Mouse (Mus musculus): Measurements from ENCODE around the gene Omt2b.
A peak's percentile ranks its signal among the peaks of the same experiment; 100 is the strongest.
"Not testable (repeated sequence)": the region's sequence is repeated elsewhere in the genome, so short reads cannot be mapped to it uniquely, and the experiment has no call there.

The Omt2b gene

DNA sequence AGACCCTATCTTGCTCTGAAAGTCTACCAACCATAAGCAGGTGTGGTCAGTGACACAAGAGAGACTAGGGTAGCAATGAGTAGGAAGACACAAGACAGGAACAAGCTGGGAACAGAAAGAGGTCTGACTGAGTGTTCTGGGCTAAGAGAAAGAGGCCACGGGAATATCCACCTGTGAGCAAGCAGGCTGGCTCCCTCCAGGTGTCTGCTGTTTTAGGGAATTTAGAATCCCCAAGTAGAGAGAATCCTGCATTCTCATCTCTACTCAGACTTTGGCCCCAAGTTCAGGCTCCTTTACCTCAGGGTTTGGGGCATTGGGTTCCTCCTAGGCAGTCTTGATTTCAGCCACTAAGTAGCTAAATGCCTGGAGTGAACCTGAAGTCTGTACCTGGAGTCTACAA, at the start of gene Omt2b:
Gene Omt2b, plus strand, starts transcription at position 301 of the 400 bp plus-strand sequence.
- not testable (repeated sequence) for DNase-seq (ENCODE audit: low spot score in 2 of 2)

DNA sequence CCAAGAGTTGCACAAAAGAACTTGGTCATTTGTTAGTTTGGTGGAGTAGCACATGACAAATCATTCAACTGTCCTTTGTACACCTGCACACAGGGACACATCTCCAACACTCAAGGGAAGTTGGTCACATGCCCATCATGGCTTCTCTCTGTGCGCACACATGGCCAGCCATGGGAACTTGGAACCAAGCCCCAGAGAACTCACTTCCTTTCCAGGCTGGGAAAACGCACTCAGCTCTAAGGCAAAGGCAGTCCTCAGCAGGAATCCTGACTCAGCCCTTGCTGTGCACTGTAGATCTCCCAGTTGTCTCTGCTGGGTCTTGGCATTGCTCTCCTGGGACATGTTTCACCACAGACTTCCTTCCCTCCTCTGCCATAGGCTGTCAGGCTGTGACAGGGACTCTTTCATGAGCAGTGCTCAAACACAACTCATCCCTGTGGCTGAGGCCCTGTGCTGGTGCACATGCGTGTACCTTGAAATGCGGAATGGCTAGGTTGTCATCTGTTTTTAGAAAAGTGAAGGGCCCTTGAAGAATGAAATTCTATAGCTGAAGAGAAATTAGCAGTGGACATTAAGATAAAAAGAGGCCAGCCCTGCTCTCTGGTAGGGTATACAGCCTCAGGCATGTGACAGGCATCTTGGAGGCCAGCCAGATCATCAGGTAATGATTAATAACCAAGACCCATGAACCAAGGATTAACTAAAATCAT, 45.2 kb upstream of the Omt2b start:
- DNase-seq (ENCODE audit: low spot score in 2 of 2): not testable (repeated sequence)

DNA sequence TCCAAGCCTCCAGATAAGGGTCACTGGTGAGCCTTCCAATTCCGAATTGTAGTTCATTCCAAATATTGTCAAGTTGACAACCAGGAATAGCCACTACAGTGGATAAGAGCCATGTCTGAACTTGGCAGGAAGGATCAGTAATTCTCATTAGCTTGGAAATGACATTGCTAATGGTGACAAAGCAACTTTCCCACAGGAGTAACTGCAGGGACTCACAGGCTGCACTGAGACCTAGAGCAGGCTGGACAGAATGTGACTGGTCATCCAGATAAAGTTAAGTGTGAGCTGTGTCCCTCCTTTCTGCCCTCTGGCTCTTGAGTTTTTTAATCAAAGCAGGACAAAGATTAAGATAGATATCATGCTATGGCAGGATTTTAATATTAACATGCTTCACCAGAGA, 38.3 kb upstream of the Omt2b start:
- DNase-seq (ENCODE audit: low spot score in 2 of 2): not testable (repeated sequence)

DNA sequence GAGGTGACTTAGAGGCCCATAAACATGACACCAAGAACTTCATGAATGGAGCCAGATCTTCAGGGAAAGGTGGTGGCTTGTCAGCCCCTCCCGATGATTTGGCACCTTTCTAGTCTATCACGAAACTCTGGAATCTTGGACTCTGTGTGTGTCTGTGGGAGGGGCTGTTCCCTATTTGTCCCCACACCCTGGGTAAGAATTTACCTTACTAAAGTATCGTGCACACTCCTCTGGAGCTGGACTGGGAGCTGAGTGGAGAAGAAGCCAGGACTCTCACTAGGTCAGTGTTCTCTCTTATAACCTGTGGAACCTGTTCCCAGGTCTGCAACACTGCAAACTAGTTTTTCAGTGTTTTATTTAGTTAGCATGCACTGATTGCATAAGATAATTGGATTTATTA, 37.7 kb upstream of the Omt2b start, which contains the start of gene Gm10639:
Gene Gm10639, plus strand, starts transcription at position 201 of the 400 bp plus-strand sequence.
- not testable (repeated sequence) for DNase-seq (ENCODE audit: low spot score in 2 of 2)

DNA sequence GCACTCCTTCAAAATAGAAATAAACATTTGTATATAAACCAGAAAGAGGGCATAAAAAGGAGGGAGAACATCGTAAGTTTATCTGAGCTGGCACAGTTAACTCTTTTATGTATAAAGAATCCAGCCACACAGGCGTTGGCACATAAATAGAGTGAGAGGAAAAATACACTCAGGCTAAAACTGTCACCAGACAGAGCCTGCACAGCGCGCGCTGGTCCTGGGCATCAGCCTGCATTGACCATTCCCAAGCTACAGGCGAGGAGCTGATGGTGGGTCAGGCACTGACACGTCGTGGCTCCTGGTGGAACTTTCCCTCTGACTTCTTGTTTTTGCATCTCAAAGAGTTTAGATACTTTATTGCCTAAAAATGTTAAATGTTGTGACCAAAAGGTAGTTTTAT, 34.9 kb upstream of the Omt2b start:
- not testable (repeated sequence) for DNase-seq (ENCODE audit: low spot score in 2 of 2)

DNA sequence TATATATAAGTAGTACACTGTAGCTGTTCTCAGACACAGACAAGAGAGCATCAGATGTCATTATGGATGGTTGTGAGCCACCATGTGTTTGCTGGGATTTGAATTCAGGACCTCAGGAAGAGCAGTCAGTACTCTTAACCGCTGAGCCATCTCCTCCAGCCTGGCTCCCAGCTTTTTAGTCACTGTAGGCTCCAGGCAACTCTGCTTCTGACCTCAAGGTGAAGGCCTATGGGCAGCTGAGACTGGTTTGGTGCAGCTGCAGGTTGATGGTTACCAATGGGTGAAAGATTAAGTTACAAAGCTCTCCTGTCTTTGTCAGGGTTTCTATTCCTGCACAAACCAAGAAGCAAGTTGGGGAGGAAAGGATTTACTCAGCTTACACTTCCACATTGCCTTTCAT, 33.7 kb upstream of the Omt2b start:
- DNase-seq (ENCODE audit: low spot score in 2 of 2): not testable (repeated sequence)

DNA sequence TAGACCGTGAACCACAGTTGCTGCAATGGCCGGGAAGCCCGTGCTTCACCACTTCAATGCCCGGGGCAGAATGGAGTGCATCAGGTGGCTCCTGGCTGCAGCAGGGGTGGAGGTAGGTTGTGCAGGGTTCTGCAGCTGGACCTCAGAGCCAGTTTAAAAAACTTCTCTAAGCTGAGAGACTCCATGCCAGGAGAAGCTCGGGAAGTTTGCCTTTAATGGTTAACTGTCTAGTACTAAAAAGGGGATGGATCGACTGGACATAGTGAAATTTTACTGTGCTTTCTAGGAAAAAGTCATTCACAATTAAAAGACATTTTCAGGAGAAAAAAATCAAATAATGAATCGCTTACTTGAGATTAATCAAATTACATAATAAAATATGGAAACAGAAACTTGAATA, 32.6 kb upstream of the Omt2b start:
- not testable (repeated sequence) for DNase-seq (ENCODE audit: low spot score in 2 of 2)

DNA sequence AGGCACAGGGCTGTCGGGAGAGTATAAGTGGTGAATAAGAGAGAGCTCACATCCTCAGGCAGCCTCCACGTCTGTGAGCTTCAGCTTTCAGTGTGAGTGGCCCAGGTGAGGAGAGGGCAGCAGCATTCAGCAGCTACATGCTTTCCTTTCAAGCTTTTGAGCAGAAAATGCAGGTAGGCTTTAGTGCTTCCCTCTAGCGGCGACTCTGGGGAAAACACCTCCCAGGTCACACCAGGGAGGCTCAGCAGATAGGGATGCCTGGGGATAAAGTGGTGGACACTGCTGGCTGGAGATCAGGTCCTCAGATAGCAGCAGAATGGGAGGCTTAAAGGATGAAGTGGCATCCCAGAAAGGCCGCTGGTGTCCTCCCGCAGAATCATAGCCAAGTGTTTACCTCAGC, 31.3 kb upstream of the Omt2b start:
- peak; percentile 20 to 67 for DNase-seq (ENCODE audit: low spot score in 2 of 2)

DNA sequence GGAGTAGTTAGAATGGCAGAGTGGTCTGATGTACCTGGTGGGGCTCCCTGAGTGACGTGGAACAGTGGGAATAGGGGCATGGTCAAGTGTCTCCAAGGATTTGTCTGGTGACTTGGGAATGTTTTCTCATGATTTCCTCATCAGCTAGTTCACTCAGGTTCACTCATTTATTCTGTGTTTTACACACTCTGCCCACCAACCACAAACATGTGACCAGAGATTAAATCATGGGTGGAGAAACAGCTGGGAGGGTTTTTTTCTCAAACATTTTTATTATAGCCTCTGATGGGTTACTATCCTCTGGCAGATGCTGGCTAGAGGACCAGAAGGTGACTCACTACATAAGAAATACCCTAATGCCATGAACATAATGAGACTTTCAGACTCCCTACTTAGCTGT, 29.2 kb upstream of the Omt2b start:
- DNase-seq (ENCODE audit: low spot score in 2 of 2): no peak

DNA sequence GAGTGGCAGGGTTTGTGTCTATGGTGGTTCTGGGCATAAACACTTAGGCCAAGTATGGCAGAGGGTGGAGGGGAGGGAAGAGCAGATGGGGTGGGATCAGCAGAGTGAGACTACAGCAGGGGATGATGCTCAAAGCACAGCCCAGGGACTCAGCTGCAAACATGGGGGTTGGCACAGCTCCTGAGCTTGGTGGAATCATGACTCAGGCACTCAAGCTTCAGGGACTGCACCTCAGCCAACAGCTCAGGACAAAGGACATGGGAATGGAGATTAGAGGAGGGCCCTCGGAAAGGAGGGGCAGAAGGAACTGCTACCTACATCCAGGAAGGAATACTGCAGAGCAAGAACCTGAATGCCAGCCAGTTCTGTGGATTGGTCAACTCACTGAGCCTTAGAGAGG, 28.2 kb upstream of the Omt2b start:
- DNase-seq (ENCODE audit: low spot score in 2 of 2): not testable (repeated sequence)

DNA sequence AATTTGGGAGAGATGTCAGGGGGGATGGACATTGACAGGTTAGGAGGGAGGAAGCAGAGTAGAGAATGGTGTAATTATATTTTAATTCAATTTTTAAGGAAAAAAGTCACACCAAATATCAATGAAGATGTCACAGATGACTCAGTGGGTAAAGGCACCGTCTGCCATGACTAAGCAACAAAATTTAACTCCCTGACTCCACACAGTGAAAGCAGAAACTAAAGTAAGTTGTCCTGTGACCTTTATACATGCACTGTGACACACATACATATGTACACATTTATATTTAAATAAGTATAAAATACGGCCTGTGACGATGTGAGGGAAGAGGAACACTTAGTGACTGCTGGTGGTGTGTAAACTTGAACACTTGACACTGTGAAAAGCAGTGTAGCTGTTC, 19.3 kb upstream of the Omt2b start:
- DNase-seq (ENCODE audit: low spot score in 2 of 2): not testable (repeated sequence)

DNA sequence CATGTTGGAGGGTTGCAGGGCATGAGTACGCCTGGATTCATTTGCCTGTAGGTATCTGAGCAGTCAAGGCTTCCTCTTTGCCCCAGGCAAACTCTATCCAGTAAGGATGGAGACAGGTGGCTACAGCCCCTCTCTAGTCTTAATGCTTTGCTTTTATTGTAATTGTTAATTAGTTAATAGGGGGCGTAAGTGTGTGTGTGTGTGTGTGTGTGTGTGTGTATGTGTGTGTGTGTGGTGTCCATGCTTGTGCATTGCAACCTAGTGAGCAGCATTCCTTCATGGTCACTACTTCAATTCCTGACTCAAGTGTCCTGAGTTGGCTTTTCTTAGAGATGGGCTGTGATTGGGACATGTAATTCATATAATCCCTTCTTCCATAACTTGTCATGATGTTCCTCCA, 12.7 kb upstream of the Omt2b start, which contains the start of gene Omt2a:
Gene Omt2a, minus strand, starts transcription at position 101 of the 400 bp plus-strand sequence.
- no peak for DNase-seq (ENCODE audit: low spot score in 2 of 2)

DNA sequence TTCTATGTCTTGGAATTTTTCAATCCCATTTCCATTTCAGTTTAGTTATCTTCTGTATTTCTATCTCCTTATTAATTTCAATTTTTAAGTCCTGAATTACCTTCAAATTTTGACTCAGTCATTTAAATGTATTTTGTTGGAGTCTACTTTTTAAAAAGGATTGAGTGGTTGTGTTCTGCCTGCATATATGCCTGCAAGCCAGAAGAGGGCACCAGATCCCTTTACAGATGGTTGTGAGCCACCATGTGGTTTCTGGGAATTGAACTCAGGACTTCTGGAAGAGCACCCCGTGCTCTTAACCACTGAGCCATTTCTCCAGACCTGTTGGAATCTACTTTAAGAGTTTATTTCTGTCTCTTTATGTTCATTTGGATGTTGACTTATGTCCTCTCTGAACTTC, 7.9 kb upstream of the Omt2b start:
- DNase-seq (ENCODE audit: low spot score in 2 of 2): no peak

DNA sequence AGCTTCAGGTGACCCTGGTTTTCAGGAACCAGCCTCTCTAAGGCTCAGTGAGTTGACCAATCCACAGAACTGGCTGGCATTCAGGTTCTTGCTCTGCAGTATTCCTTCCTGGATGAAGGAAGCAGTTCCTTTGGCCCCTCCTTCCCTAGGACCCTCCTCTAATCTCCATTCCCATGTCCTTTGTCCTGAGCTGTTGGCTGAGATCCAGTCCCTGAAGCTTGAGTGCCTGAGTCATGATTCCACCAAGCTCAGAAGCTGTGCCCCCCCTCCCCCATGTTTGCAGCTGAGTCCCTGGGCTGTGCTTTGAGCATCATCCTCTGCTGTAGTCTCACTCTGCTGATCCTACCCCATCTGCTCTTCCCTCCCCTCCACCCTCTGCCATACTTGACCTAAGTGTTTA, 9.7 kb downstream of the Omt2b start:
- DNase-seq (ENCODE audit: low spot score in 2 of 2): not testable (repeated sequence)

DNA sequence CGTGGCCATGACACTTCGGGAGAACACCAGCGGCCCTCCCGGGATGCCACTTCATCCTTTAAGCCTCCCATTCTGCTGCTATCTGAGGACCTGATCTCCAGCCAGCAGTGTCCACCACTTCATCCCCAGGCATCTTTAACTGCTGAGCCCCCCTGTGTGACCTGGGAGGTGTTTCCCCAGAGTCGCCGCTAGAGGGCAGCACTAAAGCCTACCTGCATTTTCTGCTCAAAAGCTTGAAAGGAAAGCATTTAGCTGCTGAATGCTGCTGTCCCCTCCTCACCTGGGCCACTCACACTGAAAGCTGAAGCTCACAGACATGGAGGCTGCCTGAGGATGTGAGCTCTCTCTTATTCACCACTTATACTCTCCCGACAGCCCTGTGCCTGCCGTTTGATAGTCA, 12.9 kb downstream of the Omt2b start:
- peak; percentile 27 to 82 for DNase-seq (ENCODE audit: low spot score in 2 of 2)

DNA sequence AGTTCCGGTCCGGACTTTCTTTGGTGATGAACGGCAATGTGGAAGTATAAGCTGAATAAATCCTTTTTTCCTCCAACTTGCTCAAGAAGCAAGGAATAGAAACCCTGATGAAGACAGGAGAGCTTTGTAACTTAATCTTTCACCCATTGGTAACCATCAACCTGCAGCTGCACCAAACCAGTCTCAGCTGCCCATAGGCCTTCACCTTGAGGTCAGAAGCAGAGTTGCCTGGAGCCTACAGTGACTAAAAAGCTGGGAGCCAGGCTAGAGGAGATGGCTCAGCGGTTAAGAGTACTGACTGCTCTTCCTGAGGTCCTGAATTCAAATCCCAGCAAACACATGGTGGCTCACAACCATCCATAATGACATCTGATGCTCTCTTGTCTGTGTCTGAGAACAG, 15.1 kb downstream of the Omt2b start:
- DNase-seq (ENCODE audit: low spot score in 2 of 2): not testable (repeated sequence)

DNA sequence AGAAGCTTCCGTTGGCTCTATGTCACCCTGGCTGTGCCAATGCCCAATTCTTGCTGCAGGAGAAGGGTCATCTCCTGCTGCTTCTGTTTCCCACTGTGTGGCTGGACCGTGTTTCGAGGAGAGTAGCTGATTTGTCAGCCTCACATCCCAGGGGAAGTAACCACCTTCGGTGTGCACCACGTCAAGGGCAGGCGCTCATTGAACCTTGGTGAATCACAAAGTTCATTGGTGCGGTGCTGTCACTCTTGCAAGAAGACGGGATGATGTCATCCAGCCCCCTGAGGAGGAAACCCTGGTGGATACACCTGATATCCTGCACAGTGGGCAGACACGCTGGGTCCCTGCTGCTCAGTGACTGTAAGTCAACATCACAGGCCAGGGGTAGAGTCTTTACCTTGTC, 15.7 kb downstream of the Omt2b start:
- DNase-seq (ENCODE audit: low spot score in 2 of 2): not testable (repeated sequence)

DNA sequence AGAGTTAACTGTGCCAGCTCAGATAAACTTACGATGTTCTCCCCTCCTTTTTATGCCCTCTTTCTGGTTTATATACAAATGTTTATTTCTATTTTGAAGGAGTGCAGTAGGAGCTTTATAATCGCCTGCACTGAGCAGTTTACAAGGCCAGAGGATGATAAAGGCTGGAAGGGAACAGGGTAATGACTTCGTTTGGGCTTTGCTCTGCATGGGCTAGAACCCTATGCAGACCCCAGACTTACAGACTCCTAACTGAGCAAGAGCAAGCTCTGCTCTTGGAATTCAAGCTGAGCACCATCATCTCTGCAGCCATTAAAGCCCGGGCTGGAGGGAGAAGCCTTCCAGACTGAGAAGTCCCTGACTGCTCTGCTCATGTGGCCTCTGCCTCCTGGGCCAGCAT, 17.8 kb downstream of the Omt2b start:
- DNase-seq (ENCODE audit: low spot score in 2 of 2): not testable (repeated sequence)

DNA sequence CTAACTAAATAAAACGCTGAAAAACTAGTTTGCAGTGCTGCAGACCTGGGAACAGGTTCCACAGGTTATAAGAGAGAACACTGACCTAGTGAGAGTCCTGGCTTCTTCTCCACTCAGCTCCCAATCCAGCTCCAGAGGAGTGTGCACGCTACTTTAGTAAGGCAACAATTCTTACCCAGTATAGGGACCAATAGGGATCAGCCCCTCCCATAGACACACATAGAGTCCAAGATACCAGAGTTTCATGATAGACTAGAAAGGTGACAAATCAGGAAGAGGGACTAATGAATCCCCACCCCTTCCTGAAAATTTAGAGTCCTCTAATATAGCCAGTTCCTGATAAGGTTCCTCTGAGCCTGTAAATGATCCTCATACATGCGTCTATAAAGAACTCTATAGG, 19.6 kb downstream of the Omt2b start:
- DNase-seq (ENCODE audit: low spot score in 2 of 2): no peak

DNA sequence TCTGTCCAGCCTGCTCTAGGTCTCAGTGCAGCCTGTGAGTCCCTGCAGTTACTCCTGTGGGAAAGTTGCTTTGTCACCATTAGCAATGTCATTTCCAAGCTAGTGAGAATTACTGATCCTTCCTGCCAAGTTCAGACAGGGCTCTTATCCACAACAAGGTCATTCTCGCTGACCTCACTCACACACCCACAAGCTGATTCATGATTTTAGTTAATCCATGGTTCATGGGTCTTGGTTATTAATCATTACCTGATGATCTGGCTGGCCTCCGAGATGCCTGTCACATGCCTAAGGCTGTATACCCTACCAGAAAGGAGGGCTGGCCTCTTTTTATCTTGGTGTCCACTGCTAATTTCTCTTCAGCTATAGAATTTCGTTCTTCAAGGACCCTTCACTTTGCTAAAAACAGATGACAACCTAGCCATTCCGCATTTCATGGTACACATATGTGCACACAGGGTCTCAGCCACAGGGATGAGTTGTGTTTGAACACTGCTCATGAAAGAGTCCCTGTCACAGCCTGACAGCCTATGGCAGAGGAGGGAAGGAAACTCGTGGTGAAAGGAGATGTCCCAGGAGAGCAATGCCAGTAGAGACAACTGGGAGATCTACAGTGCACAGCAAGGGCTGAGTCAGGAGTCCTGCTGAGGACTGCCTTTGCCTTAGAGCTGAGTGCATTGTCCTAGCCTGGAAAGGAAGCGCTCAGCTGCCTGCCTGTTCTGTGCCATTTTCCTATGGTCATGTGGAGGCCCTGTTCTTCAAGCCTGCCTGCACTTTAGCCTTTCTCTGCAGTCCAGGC, 21.0 kb downstream of the Omt2b start:
- DNase-seq (ENCODE audit: low spot score in 2 of 2): not testable (repeated sequence)

DNA sequence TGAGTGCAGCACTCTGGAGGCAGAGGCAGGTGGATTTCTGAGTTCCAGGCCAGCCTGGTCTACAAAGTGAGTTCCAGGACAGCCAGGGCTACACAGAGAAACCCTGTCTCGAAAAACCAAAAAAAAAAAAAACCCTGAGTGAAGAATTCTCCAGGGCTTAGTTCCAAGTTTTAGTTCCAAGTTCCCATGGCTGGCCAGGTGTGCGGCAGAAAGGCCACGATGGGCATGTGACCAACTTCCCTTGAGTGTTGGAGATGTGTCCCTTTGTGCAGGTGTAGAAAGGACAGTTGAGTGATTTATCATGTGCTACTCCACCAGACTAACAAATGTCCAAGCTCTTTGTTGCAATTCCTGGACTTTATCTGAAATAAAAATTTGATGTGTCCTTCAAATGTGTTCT, 21.8 kb downstream of the Omt2b start:
- DNase-seq (ENCODE audit: low spot score in 2 of 2): not testable (repeated sequence)

DNA sequence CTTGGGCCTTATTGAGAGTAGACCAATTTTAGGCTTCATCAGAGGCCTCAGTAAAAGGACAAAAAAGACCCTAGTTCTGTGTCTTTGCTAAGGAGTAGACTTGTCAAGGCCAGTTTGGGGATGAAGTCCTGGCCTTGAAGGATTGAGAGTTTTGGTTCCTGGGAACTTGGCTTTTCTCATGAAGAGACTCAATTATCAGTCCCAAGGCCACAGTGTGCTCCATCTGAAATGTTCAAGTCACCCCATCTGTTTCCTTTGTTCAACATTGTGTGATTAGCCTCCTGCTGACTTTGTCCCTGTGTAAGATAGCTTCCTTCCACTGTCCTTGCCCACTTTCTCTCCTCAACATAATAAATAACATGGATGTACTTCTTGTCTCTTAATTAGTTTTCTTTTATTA, 22.6 kb downstream of the Omt2b start:
- not testable (repeated sequence) for DNase-seq (ENCODE audit: low spot score in 2 of 2)
